Mouse (Mus musculus): ENCODE measurements around the gene Pole4.

DNA sequence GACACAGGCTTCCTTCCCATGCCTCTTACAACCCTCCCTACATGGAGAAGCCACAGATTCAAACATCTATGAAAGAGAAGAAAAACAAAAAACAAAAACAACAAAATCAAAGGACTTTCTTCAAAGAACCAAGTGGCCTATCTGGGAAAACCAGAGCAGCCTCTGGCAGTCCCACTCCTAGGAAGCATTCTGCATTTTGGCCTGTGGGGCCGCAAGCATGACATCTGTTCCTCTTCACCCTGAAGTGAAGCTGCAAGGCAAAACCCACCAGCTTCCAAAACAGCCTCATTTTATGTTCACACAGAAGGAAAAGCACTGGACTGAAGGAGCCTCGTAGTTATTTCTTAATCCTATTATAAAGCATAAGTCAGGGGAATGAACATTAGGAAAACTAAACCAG is 56.1 kb downstream of the Pole4 start:
- no peak for TF ChIP-seq POLR2A (IDR thresholded peaks at IDR 0.05; ENCODE audit: borderline replicate concordance, extremely low read depth, insufficient read depth, insufficient read length, poor library complexity, severe bottlenecking)
- TF ChIP-seq CTCF (IDR thresholded peaks at IDR 0.05; ENCODE audit: borderline replicate concordance, extremely low read depth, insufficient read depth, insufficient read length): no peak

Measured in brain, embryonic 14.5 days (tissue).